Mouse (Mus musculus) embryo, embryonic 10 days (tissue): ENCODE measurements around the gene Col23a1.
"Not testable (repeated sequence)": the region's sequence is repeated elsewhere in the genome, so short reads cannot be mapped to it uniquely, and the experiment has no call there.

ENCODE experiments used
- DNase-seq: peaks from one replicate; pipeline ENCODE4 v3.0.0-alpha.2; 2015; ENCODE audit warnings: low spot score

Col23a1 gene

DNA sequence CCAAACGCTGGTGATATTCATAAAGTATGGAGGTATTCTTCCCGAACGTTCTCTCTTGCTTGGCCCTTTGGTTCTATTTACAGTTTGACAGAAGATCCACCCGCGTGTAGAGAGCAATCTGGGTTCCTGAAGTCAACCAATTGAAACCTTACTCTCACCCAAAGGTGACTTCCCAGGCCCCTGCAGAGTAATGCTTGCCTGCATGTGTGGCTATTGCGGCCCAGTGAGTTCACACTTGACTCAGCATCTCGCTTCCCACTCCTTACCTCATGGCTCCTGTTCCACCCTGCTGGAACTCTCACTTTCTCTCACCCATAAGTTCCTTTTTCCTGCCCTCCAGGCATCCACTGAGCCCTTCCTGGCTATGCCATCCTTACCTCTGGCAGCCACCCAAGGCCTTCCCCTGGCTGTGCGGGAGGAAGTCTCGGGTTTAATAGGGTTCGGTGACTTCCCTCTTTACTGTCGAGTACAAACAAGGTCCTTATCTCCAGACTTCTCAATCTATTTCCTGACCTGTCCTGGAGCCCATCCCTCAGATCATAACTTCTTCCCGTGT is 38.7 kb downstream of the Col23a1 start:
- no peak for DNase-seq

DNA sequence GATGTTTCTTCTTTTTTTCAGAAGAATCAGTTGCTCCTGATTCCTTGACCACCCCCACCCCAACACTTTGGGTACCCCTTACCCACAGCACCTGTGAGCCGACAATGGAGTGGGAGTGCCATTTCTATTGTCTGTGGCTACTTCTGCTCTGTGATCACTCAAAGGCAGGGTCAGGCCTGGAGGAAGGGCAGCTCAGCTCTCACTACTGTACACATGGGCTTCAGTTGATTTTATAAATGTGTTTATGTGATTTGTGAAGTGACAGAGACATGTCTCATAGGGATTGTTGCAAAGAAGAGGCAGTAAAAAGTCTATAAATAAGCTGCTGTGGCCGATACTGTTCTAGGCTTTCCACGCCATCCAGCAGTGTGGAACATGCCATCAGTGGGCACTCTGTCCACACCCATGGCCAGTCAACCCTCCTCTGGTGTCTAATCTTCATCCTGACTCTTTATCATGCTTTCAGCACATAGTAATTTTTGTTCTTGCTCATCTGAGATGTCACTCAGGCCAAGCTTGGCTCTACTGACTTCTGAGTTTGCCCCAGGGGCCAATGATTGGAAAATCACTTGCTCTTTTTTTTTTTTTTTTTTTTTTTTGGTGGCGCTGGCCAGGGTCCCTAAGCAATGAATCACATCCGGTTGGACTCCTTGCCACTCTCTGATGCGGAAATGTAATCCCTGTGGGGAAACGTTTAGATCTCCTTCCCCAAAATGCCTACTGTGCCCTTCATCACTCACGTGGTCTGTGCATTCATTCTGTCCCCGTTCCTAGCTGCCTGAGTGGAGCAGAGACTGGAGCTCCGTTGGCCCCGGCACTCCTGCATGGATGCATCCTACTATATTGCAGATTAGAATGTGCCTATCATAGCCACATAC is 40.4 kb downstream of the Col23a1 start:
- DNase-seq, result no peak

DNA sequence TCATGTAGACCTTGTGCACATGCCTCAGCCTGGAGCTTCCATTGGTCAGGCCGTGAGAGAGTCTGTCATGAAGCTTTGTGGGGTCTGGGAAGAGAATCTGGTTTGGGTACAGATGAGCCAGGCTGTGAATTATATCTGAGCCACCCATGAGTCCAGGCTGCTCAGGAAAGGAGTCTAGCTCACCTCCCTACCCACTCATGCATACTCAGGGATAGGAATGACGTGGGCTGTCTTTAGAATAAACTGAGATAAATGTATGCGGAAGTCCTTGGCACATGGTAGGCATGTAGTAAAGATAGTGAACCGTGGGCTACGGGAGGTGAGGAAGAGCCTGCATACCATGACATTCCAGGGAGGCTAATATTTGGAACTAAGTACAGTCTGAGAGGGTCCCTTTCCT is 44.3 kb downstream of the Col23a1 start:
- no peak for DNase-seq

DNA sequence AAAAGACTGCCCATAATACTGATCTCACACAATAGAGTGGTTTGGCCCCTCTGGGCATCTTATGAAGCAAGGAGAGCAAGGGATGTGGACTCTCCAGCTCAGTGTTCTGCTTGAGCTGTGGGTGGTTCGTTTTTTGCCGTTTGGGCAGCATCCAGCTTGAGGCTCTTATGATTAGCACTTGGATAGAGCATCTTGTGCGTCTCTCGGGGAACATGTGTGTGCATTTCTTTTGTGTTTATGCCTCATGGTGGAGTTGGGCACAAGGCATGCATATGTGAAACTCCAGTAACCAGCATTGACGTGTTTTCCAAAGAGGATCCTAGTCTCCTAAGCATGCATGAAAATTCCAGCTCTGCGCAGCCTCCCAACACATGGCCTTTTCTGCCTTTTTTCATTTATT is 47.9 kb downstream of the Col23a1 start:
- no peak for DNase-seq

DNA sequence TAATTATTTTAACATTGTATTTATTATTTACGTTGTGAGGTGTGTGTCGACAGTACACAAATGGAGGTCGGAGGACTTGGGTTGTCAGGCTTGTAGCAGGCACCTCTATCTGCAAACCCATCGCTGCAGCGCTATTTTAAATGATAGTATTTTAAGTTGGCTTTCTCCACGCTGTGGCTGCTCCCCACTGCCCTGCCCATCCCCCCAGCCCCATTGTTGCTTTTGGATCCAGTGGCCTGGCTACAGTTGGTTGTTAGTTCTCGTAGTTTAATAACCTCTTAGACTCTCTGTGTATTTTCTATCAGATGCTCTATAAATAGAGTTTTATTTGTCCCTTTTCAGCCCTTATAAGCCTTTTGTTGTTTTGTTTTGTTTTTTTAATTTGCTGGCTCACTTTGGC is 48.7 kb downstream of the Col23a1 start:
- DNase-seq, result no peak

DNA sequence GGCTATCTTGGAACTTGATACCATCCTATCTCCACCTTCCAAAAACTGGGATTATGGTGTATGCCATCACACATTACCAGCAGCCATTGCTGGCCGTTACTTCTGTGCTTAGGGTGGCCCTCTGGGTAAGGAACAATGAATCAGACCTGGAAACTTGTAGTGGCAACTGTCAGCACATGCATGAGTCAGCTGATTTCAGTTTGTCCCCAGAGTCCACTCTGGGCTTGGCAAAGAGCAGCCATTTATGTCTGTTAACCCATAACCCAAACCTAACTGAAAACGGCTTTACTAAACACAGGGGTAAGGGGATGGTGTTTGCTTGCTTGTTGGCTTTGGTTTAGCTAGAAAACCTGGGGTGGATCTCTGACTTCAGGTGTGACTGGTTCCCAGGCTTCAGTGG is 51.4 kb downstream of the Col23a1 start:
- no peak for DNase-seq

DNA sequence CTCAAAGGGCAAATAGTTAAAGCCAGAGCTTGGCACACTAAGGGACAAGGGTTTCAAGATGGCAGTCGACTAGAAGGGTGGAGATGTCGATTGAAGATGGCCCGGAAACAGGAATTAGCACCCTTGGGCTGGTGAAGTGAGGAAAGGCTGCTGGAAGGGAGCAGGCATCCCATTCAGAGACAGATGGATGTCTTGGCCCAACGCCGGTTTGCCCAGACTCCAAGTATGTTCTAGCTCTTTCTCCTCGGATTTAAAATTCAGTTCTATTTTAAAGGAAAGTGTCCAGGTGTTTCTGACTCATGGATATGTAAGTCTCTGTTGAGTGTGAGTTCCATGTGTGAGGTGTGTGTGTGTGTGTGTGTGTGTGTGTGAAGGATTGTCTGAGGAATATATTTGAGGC is 53.1 kb downstream of the Col23a1 start:
- no peak for DNase-seq

- DNase-seq, result peak; percentile 29
Observed at GRCm38 (mm10) chr11:51343312-51343711, 53.6 kb downstream of the Col23a1 start.

DNA sequence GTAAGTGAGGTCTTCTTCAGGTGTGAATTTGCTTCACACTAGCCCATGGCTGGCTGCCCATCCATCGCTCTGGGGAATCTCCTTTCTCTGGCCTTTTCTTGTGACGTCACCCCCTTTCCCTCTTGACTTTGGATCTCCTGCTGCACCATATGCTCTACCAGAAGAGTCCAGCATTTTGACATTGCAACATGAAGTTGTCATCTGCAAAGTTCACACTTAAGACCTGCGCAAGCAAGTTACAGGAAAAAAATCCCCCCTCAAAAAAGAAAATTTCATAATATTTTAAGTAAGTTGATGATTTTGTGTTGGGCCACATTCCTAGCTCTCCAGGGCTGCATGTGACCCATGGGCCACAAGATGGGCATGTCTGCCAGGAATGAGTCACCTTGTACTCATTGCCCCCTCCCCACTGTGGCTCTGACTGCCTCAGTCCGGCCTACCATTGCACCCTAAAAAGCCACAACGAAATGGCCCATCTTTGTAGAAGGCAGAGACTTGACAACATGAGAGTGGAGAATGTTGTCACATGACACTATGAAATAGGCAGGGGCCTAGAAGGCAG is 54.1 kb downstream of the Col23a1 start:
- DNase-seq, result no peak

DNA sequence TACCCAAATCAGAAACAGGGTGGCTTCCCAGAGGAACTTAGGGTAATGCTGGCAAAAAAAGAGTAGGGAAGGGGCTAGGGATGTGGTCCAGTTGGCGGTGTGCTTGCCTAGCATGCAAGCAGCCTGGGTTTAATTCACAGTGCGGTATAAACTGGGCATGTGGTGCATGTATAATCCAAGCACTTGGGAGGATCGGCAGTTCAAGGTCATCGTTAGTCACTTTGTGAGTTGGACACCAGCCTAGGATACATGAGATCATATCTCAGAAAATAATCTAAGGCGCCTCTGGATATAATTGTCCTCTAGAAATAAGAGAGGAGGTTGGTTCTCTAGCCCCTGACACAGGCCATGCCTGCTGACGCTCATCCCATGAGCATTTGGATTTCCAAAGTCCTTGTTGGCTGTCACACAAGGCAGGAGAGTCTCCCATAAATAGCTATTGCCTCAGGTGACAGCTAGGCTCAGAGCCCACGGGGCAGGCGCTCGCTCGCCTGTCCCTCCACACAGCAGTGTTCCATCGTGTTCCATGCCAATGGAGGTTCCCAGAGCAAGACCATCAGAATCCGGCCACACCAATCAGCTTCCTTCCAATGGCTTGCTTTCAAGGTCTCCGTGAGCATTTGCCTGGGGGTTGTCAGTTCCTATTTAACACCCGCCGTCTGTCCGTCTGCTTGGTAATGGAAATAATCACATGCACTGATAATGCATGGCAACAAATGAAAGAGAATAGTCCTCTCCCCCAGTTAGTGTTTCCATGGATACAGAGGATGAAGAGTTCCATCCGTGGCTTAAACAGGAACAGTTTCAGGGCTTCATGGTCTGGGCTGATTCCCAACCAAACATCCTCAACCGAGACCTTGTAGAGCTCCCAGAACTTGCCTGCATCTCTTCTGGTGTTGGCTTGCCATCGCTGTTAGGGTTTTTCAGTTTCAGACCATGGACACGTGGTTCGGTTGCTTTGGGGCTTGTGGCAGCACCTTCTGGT is 56.1 kb downstream of the Col23a1 start:
- no peak for DNase-seq

- no peak for DNase-seq
Observed at GRCm38 (mm10) chr11:51347756-51348155, 58.0 kb downstream of the Col23a1 start.

DNA sequence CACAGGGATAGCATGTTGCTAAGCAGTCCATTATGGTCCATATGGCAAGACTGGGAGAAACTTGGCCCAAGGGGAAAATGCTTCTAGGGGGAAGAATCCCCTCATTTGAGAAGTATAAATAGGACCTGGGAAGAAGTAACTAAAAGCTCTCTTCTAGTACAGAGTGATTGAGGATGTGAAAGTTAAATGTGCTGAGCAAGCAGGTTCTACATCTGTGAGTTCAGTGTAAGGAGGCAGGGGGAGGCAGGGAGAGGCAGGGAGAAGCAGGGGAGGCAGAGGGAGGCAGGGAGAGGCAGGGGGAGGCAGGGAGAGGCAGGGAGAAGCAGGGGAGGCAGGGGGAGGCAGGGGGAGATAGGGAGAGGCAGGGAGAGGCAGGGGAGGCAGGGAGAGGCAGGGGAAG is 59.9 kb downstream of the Col23a1 start:
- DNase-seq, result no peak

DNA sequence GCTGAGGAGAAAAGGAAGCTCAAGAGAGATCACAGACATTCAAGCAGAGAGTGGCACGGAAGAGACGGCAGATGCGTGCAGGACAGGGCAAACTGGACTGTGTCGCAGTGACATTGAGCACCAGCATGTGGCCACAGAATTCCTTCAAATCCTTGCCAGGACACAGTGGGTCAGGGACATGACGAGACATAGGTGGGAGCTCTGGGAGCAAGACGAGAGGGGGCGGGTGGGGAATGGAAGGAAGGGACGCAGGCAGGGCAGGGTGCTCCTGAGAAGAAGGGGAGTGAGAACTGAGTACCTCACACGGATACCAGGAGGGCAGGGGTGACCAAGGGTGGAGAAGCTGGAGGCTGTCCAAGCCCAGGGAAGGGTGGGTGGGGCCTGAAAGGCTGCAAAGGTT is 61.4 kb downstream of the Col23a1 start:
- no peak for DNase-seq

DNA sequence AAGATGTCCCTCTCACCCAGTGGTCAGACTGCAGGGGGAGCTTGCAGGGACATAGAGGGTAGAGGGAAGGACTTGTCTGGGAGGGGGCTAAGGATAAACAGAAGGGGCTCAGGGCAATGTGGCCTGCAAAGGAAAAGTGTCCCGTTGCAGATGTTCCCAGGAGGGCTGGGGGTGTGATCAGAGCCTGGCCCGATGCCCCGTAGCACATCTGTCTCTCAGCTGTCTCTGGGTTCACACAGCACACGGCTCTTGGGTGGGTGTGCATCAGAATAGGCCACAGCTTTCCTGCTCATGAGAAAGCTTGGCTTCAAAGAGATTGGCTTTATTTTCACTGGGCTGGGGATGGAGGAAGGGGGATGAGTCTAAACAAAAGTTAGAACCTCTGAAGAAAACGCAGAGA is 62.1 kb downstream of the Col23a1 start:
- no peak for DNase-seq

GRCm38 (mm10) chr11:51353746-51354145 is 64.0 kb downstream of the Col23a1 start:
- DNase-seq, result no peak

DNA sequence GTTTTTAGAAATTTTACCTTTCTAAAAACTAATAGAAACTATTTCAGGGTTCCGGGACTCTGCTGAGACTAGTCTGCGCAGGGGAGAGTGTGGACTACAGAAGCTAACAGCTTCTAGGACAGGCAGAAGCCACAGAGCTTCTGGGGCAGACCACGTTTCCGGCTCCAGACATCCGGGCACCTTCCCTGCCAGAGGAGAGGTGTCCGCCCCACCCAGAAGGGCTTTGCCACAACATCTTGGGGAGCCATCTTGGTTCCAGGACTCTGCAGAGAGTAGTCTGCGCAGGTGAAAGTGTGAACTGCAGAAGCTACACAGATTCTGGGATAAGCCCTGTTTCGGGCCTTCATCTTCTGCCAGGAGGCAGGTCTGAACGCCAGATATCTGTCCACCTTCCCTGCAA is 69.3 kb downstream of the Col23a1 start:
- not testable (repeated sequence) for DNase-seq

GRCm38 (mm10) chr11:51364353-51364752 is 74.6 kb downstream of the Col23a1 start:
- DNase-seq, result no peak

GRCm38 (mm10) chr11:51367334-51367733 is 77.6 kb downstream of the Col23a1 start:
- no peak for DNase-seq

DNA sequence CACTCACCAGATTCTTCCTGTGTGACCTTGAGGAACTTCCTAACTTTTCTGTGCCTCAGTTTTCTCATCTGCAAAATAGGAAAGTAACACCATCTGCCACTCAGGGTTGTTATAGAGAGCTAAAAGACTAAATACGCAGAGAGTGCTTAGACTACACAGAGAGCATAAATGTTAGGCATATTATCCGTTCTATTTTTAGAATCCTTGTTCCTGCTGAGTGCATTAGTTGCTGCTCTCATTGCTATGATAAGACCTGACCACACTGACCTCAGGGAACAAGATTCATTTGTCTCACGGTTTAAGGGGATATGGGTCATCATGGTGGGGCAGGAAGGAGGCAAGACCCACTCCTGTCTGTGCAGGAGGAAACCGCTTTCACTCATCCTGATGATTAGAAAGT is 80.6 kb downstream of the Col23a1 start:
- no peak for DNase-seq

- DNase-seq, result no peak
Observed at GRCm38 (mm10) chr11:51371321-51371720, 81.6 kb downstream of the Col23a1 start.

GRCm38 (mm10) chr11:51371926-51372325 is 82.2 kb downstream of the Col23a1 start:
- DNase-seq, result no peak

GRCm38 (mm10) chr11:51377199-51377598 is 87.5 kb downstream of the Col23a1 start:
- DNase-seq, result no peak
